Mouse (Mus musculus): Measurements from ENCODE around the gene Snrpg.

The Snrpg gene

DNA sequence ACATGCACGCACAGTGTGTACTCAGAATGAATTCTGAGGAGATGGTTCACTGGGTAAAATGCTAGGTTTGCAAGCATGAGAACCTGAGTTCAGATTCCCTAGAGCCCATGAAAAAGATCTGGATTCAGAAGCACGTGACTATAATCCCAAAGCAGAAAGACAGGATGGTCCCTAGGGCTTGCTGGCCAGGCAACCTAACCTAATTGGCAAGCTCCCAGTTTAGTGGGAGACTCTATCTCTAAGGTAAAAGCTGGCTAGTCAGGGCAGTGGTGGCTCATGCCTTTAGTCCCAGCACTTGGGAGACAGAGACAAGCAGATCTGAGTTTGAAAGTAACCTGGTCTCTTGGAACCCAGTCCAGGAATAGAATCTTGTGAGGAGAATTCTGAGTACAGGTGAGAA, 27.9 kb downstream of the Snrpg start:
- DNase-seq (ENCODE audit: low spot score in 2 of 2): no peak

DNA sequence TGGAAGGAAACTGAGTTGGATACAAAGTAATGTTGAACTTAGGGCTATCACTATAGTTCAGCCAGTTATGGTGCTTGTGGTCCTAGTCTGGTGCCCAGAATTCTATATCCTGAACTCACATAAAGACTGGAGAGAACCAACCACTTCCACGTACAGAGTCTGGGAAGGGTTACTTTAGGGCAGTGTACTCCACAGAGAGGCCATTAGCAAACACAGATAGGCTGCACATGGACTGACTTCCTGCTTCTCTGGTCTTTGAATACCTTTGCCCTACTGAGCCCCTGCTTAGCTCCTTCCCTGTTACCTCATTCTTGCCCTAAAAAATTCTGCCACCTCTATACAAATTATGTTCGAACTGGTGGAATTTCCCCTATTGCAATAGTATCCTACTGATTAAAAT, 28.9 kb downstream of the Snrpg start:
- DNase-seq (ENCODE audit: low spot score in 2 of 2): no peak

DNA sequence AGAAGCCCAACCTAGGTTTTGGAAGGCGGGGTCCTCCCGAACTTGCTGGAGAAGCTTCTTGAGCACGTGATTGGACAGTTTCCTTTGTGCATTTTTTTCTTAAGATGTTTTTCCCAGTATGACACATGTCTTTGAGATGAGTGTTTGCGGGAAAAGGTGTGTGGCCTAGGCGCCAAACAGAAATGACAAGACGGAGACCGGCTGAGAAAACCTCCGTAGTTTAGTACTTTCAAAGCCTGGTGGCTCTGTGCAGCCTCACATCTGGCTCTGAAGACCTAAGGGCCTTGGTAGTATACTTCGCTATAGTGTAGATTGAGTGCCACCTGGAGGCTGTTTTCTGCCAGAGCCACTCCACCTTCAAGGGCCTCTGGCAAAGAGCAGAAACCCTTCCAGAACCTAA, 29.9 kb downstream of the Snrpg start:
- peak in 1 of 2 experiments; percentile 45 for DNase-seq (ENCODE audit: low spot score in 2 of 2)

DNA sequence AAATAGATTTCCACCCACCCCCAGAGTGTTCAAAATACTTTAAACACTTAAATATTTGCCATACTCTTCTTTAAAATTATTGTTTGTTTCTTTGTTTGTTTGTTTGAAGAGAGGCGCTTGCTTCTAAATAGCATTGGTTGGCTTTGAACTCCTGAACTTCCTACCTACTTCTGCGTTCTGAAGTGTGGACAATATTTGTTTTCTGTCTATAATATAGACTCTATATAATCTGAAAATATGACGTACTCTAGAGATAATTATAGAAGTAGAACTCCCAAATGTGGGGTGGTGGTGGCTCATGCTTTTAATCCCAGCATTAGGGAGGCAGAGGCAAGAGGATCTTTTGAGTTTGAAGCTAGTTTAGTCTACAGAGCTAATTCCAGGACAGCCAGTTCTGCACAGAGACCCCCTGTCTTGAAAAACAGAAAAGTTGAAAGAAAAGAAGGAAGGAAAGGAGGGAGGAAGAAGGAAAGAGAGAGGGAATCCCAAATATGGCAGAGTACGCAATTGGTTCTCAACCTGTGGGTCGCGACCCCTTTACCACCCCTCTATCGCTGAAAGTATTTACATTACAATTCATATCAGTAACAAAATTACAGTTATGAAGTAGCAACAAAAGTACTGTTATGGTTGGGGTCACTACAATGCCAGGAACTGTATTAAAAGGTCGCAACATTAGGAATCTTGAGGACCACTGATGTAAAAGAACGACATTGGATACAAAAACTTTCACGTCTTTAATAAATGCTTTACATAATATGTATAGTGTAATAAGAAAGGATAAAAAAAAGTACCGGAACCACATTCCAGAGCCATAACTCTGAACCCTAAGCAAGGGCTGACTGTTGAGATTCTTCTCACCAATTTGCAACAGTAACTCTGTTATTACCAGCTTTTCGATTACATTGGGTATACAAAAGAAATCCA, 31.8 kb downstream of the Snrpg start:
- no peak for DNase-seq (ENCODE audit: low spot score in 2 of 2)

DNA sequence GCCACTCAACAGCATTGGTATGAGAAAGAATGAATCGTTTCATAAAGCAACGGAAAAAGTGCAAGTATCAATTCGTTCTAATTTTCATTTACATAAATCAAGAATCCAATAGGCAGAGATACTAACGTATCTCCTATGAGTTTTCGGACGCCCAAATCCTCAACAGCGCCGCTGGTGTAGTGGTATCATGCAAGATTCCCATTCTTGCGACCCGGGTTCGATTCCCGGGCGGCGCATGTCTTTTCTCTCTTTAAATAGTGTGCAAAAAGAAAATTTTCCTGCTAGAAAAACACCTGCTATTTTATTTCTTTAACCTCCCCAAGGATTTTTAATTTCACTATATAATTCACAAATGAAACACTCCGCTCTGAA, 32.6 kb downstream of the Snrpg start:
- peak; percentile 84 to 93 for DNase-seq (ENCODE audit: low spot score in 2 of 2)

DNA sequence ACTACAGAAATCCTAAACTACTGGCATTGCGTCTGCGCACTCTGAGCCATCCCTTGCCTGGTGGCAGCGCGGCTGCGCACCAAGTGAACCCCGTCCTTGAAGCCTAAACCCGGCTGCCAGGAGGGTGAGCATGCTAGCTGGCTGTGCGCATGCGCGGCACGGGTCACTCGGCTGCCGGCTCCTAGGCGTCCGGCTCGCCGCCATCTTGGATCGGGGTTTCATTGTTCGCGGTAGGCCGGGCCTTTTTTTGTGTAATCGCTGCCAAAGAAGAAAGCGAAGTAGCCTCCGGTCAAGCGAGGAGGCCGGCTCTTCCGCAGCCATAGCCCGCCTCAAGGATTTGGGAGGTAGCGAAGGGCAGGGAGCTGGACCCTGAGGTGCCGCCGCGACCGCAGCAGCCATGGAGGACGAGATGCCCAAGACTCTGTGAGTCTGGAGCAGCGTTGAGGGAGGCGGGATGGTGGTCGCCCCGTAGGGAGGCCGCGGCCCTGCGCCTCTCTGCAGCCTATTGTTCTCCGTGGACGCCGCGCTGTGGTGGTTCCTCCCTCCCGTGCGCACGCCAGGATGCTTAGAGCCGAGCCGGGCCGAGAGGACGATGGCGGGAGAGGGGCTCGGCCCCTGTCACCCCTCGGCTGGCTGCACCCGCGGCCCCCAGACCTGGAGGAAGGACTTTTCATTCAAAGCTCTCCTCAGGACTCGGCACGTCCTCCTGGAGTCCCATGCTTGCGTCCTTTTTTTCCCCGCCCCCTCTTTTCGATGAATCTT, 33.2 kb downstream of the Snrpg start, which contains the start of gene Tia1:
Gene Tia1 (plus strand): TSS at position 120 of the 762 bp plus-strand sequence.
- DNase-seq (ENCODE audit: low spot score in 2 of 2): peak; percentile 94 to 97

DNA sequence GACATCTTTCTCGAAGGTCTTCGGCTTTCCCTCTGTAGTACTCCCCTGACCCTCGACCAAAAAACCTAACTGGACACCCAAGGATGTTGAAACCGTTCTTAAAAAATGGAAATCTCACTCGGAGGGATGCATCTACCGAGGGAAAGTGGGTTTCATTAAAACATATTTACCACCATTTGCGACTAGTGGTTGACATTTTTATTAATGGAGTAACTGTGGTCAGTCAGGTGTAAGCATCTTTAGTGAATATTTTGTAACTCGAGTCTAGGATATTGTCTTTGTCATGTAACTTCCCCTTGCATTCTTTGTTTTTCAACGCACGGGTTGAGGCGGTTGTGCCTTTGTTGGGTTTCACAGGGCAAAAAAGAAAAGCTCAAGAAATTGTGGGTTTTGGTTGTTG, 33.9 kb downstream of the Snrpg start:
- DNase-seq (ENCODE audit: low spot score in 2 of 2): no peak

DNA sequence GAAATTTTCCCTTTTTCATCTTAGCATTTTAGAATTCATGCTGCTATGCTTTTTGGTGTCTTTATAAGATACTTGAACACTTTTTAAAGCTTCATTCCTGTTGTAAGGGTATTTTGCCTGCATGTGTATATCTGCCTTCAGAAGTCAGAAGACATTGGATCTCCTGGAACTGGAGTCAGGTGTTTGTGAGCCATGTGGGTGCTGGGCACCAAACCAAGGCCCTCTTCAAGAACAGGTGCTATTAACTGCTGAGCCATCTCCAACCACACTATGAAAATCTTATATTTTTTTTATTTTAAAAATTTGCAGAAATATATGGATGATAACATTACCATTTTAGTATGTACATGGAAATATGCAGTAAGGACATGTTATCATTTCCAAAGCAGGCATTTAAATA, 35.2 kb downstream of the Snrpg start:
- DNase-seq (ENCODE audit: low spot score in 2 of 2): no peak

DNA sequence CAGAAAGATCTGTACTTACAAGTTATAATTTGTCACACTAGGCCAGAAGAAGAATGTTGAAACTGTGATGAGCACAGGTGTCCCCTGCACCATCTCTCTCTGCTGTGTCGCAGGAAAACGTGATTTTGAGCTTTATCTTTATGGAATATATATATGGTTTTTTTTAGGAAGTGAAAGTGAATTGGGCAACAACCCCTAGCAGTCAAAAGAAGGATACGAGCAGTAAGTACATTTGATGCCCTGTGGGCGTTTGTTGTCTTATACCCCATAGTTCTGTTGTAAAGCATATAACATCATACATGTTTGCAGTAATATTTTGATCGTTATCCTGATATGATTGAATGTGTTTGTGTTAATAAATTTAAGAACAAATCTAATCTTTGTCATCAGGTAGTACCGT, 47.6 kb downstream of the Snrpg start:
- no peak for DNase-seq (ENCODE audit: low spot score in 2 of 2)

DNA sequence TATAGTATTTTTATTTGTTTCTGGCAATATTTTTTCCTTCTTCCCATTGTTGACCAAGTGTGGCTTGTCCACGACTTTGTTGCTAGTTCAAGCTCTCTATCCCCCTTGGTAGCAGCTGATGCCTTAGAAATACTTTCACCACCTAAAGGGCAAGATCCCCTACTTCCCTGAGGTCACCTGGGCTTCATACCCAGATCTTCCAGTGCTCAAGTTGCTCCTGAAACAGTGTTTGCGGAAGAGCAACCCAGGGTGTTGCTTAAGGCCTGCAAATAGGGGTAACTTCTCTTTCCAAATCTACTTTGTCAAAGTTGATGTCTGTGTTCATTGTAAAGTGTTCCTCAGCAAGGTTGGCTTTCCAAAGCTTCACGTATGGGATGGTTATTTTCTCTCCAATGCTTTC, 48.1 kb downstream of the Snrpg start:
- DNase-seq (ENCODE audit: low spot score in 2 of 2): no peak

DNA sequence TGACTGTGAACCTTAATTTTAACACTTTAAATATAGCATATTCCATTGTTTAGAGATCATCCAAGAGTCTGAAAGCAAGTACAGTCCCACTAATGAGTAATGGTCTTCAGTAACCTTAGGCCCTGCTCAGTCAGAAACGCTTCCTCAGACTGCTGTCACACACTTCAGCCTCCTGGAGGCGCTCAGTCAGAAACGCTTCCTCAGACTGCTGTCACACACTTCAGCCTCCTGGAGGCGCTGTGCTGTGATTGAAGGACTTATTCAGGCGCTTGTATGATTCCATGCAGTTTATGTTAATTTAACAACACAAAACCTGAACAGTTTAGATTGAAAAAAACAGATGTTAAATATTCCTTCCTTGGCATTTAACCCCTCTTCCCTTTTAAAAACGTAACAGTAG, 49.4 kb downstream of the Snrpg start:
- DNase-seq (ENCODE audit: low spot score in 2 of 2): no peak

DNA sequence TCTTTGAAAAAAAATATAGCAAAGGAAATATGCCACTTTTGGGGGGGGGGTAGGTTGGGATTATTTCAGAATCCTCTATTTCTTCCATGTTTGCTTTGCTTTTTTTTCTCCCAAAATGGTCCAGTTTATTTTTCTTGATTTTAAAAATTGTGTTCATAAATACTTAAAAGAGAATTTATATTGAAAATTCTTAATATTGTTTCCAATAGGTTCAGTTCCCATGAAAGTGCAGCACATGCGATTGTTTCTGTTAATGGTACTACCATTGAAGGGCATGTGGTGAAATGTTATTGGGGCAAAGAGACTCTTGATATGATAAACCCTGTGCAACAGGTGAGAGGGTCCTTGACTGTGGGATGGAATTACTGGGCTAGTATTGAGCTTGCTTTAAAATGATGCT, 55.3 kb downstream of the Snrpg start, which contains the start of gene Gm44790:
Gene Gm44790 (plus strand): TSS at position 301 of the 400 bp plus-strand sequence.
- no peak for DNase-seq (ENCODE audit: low spot score in 2 of 2)
